Mouse (Mus musculus) lung, postnatal 0 days (tissue): ENCODE results near the gene Spp1.

Experiments used
- CTCF ChIP-seq: IDR thresholded peaks from 2 replicates; pipeline ENCODE4 v1.5.1; 2016; ENCODE audit warnings: antibody characterized with exemption, mild to moderate bottlenecking
- EP300 ChIP-seq: IDR thresholded peaks from 2 replicates; pipeline ENCODE4 v1.6.1; 2016; ENCODE audit warnings: antibody characterized with exemption, mild to moderate bottlenecking, control low read depth

- TF ChIP-seq CTCF (no peak), EP300 (no peak)
Measured at GRCm38 (mm10) chr5:104386908-104387307, 48.0 kb upstream of the Spp1 start.
